Mouse (Mus musculus) hindbrain, embryonic 11.5 days (tissue): ENCODE results near the gene Pex10. TPM values are rescaled to one million over a fixed set of nuclear protein-coding genes. Genes with fewer than 3 reads are reported as not detected.

Experiments used
- ATAC-seq: fragments of 200-750 bp; cut with Nextera tagmentation; 2 replicates; pipeline ENCODE4 v1.8.0; 2017; ENCODE audit warnings: mild to moderate bottlenecking, moderate TSS enrichment, moderate library complexity; ENCODE audit not compliant: low FRiP score
- DNase-seq: peaks from one replicate; pipeline ENCODE4 v3.0.0-alpha.2; 2015; ENCODE audit warnings: low spot score
- H3K27ac ChIP-seq: fragments of 300-500 bp; sonication (generic); 2 replicates; pipeline ENCODE4 v1.5.1; 2014; ENCODE audit warnings: mild to moderate bottlenecking, low read depth, low read length
- H3K27me3 ChIP-seq: fragments of 300-500 bp; sonication (generic); 2 replicates; pipeline ENCODE4 v1.6.1; 2014; ENCODE audit warnings: mild to moderate bottlenecking, low read length, moderate library complexity, mixed read lengths; ENCODE audit not compliant: control insufficient read depth, insufficient read depth
- H3K36me3 ChIP-seq: fragments of 300-500 bp; sonication (generic); 2 replicates; pipeline ENCODE4 v1.6.1; 2014; ENCODE audit warnings: mild to moderate bottlenecking, low read length, moderate library complexity, mixed read lengths; ENCODE audit not compliant: control insufficient read depth, insufficient read depth
- H3K4me1 ChIP-seq: fragments of 300-500 bp; sonication (generic); replicated peaks from 2 replicates; pipeline ENCODE4 v1.6.1; 2014; ENCODE audit warnings: low read length, mixed read lengths; ENCODE audit not compliant: control insufficient read depth, insufficient read depth
- H3K4me2 ChIP-seq: fragments of 300-500 bp; sonication (generic); replicated peaks from 2 replicates; pipeline ENCODE4 v1.6.1; 2014; ENCODE audit warnings: mild to moderate bottlenecking, low read depth, low read length
- H3K4me3 ChIP-seq: fragments of 300-500 bp; sonication (generic); 2 replicates; pipeline ENCODE4 v1.5.1; 2014; ENCODE audit warnings: low read depth, low read length
- H3K9ac ChIP-seq: fragments of 300-500 bp; sonication (generic); 2 replicates; pipeline ENCODE4 v1.6.1; 2014; ENCODE audit warnings: low read depth, low read length
- H3K9me3 ChIP-seq: fragments of 300-500 bp; sonication (generic); 2 replicates; pipeline ENCODE4 v1.6.1; 2016; ENCODE audit warnings: low read length; ENCODE audit not compliant: control insufficient read depth
- WGBS: fragments of 180-500 bp; shearing (Covaris S2); extraction: QIAGEN DNeasy Blood & Tissue Kit; methylation state at CpG from one replicate; pipeline ENCODE4 v1.1.7; 2014; 5-methylcytosine and 5-hydroxymethylcytosine counted together
- polyA plus RNA-seq: library from polyadenylated mRNA; unstranded; fragments of >200 nt; fragmentation: Nextera tagmentation; extraction: Ambion mirVana; gene quantifications from 2 replicates; pipeline ENCODE4 v1.2.1, GENCODE M21; 2014

Pex10 gene
- 5.6 and 7.8 TPM in 2 replicates for polyA plus RNA-seq

DNA sequence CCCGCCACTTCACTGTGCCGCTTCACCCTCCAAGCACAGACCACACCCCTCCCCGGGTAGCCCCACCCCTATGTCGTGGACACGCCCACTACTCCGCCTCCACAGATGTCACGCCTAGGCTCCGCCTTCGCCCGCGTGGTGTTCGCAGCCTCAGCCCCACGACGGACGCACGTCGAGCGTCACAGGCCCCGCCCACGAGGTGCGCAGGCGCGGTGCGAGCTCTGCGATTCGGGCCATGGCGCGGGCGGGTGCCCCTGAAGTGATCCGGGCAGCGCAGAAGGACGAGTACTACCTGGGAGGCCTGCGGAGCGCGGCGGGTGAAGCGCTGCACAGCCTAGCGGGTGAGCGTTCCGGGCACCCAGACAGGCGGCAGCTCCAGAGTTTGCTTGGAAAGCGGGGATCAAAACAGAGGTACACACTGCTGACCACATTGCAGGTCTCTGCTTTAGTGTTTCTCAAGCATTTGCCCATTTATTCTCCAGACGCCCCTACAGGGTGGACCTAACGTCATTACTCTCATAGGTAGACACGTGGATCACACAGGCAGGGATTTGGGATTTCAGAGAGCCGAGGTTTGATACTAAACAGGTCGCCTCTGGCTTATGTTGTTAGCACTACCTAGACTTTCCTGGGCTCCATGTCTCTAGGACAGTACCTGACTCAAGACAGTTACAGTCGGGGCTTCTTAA lies at the start of gene Pex10:
Pex10 (plus strand) TSS at position 183 of the 689 bp plus-strand sequence.
- H3K4me3 ChIP-seq: peak within 1 kb of the TSS; percentile 59
- no peaks in the 10 kb centered on the region for H3K9me3 ChIP-seq
- peak; percentile 91 for ATAC-seq
- under 1% methylated on average over 48 of the region's 48 CpGs for WGBS
- H3K9ac ChIP-seq: peak within 1 kb of the TSS; percentile 80
- H3K4me2 ChIP-seq: peak within 1 kb of the TSS; percentile 61
- no peaks in the 10 kb centered on the region; the same call in 1 of the 2 replicates for H3K4me1 ChIP-seq
- no peaks in the 10 kb centered on the region for H3K27me3 ChIP-seq
- H3K27ac ChIP-seq: peak within 1 kb of the TSS; percentile 25; the same call in 1 of the 2 replicates
- peaks cover 10% of the 10 kb centered on the region for H3K36me3 ChIP-seq
- peak; percentile 99 for DNase-seq

GRCm38 (mm10) chr4:155017253-155017878 lies 49.5 kb upstream of the Pex10 start:
- 70% methylated on average over 11 of the region's 11 CpGs for WGBS
- Histone ChIP-seq H3K4me3 (no peak overlapping the region), H3K9ac (no peak overlapping the region), H3K27ac (no peak overlapping the region), H3K27me3 (no peaks in the 10 kb centered on the region), H3K4me1 (peaks cover 16% of the 10 kb centered on the region), H3K9me3 (no peaks in the 10 kb centered on the region), H3K4me2 (no peak overlapping the region), H3K36me3 (no peaks in the 10 kb centered on the region)
- DNase-seq (no peak), ATAC-seq (no peak)

DNA sequence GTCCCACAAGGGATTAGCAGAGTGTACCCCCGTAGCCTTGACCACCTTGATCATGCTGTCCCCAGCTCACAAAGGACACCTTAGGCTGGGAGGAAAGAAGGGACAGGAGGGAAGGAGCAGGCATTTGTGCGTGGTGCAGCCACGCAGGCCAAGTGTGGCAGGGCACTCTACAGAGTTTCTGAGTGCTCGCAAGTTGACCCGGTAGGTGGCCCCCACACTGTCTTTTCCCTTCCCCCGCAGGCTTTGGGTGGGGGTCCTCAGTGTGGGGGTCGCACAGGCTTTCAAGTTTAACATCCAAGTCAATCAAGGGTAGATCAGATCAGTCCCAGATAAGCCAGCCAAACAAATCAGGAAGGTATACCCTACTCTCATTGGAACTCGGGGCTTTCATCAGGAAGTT lies 48.8 kb upstream of the Pex10 start:
- Histone ChIP-seq H3K27me3 (no peaks in the 10 kb centered on the region), H3K4me1 (peaks cover 16% of the 10 kb centered on the region)
- 70% methylated on average over 8 of the region's 8 CpGs for WGBS

GRCm38 (mm10) chr4:155018601-155019335 lies 48.0 kb upstream of the Pex10 start:
- no peak overlapping the region for H3K27ac ChIP-seq
- H3K9ac ChIP-seq: peak overlapping the region; percentile 19; the same call in 1 of the 2 replicates

More for the DNA sequence above, 48.8 kb upstream of the Pex10 start:
- H3K9me3 ChIP-seq: no peaks in the 10 kb centered on the region
- no peak for ATAC-seq
- DNase-seq: no peak
- no peak overlapping the region for H3K27ac ChIP-seq
- no peaks in the 10 kb centered on the region for H3K36me3 ChIP-seq
- H3K9ac ChIP-seq: no peak overlapping the region
- H3K4me3 ChIP-seq: no peak overlapping the region
- H3K4me2 ChIP-seq: no peak overlapping the region

GRCm38 (mm10) chr4:155019336-155019847 lies 47.4 kb upstream of the Pex10 start:
- H3K36me3 ChIP-seq: no peaks in the 10 kb centered on the region
- ATAC-seq (peak; percentile 36), DNase-seq (peak; percentile 58)
- peak overlapping the region; percentile 6; the same call in 1 of the 2 replicates for H3K4me3 ChIP-seq
- H3K4me2 ChIP-seq: peak overlapping the region; percentile 32
- H3K9ac ChIP-seq: peak overlapping the region; percentile 19; the same call in 1 of the 2 replicates
- H3K27ac ChIP-seq: no peak overlapping the region
- WGBS: 0% methylated on average over 10 of the region's 10 CpGs
- no peaks in the 10 kb centered on the region for H3K27me3 ChIP-seq
- H3K4me1 ChIP-seq: peaks cover 16% of the 10 kb centered on the region
- H3K9me3 ChIP-seq: no peaks in the 10 kb centered on the region

More at GRCm38 (mm10) chr4:155018601-155019335, 48.0 kb upstream of the Pex10 start:
- no peaks in the 10 kb centered on the region for H3K27me3 ChIP-seq
- H3K4me2 ChIP-seq: peak overlapping the region; percentile 32
- peaks cover 16% of the 10 kb centered on the region for H3K4me1 ChIP-seq
- no peaks in the 10 kb centered on the region for H3K9me3 ChIP-seq
- H3K36me3 ChIP-seq: no peaks in the 10 kb centered on the region
- H3K4me3 ChIP-seq: peak overlapping the region; percentile 6; the same call in 1 of the 2 replicates
- ATAC-seq (peak; percentile 31), DNase-seq (peak; percentile 71)
- WGBS: 6% methylated on average over 15 of the region's 15 CpGs

DNA sequence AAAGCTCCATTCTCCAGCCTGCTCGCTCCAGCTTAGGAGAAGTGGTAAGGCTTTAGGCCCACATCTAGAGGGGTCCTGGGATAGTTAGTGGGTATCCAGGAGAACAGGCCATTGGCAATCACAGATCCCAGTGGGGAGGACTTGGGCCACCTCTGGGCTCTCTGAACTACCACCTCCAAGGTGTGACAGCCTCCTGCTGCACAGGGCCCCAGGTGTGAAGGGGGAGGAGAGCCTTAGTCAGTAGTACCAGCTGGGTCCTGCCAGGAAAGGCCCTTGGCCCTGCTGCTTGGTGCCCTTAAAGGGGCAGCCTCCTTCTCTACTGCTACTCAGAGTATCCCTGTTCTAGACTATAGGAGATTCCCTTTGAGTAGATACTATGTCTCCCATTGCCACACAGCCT lies 46.7 kb upstream of the Pex10 start:
- Histone ChIP-seq H3K4me1 (peaks cover 16% of the 10 kb centered on the region), H3K27ac (no peak overlapping the region), H3K27me3 (no peaks in the 10 kb centered on the region), H3K36me3 (no peaks in the 10 kb centered on the region), H3K9me3 (no peaks in the 10 kb centered on the region), H3K9ac (no peak overlapping the region), H3K4me2 (no peak overlapping the region), H3K4me3 (no peak overlapping the region)
- WGBS: 55% methylated on average over 1 of the region's 1 CpGs
- ATAC-seq: no peak
- DNase-seq: no peak

DNA sequence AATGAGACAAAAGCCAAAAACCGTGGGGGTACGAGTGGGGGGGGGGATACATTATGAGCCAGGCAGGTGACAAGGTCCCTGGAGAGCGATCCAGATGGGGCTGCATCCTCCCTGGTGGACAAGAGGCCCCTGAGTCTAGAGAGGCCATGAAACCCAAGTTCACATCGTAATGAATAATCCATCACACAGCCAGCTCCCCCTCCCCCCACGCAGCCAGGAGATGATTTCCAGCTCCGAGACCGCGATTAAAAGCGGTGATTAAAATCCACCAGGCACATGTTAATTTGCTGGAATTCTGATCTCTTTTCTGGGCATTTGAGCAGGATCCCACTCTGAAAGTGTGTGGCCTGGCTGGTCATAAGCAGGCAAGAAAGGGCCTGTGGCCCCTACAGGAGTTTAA lies 46.0 kb upstream of the Pex10 start:
- WGBS: 65% methylated on average over 9 of the region's 9 CpGs
- DNase-seq: no peak
- H3K9me3 ChIP-seq: no peaks in the 10 kb centered on the region
- no peak for ATAC-seq
- H3K9ac ChIP-seq: no peak overlapping the region
- no peaks in the 10 kb centered on the region for H3K36me3 ChIP-seq
- H3K4me2 ChIP-seq: no peak overlapping the region
- no peak overlapping the region for H3K27ac ChIP-seq
- peaks cover 16% of the 10 kb centered on the region for H3K4me1 ChIP-seq
- H3K27me3 ChIP-seq: no peaks in the 10 kb centered on the region
- no peak overlapping the region for H3K4me3 ChIP-seq

- Histone ChIP-seq H3K36me3 (no peaks in the 10 kb centered on the region), H3K27ac (no peak overlapping the region), H3K4me3 (no peak overlapping the region), H3K4me2 (no peak overlapping the region), H3K9ac (no peak overlapping the region), H3K27me3 (no peaks in the 10 kb centered on the region), H3K9me3 (no peaks in the 10 kb centered on the region), H3K4me1 (peaks cover 14% of the 10 kb centered on the region)
- 74% methylated on average over 7 of the region's 7 CpGs for WGBS
- DNase-seq (no peak), ATAC-seq (no peak)
Measured at GRCm38 (mm10) chr4:155022228-155022855, 44.5 kb upstream of the Pex10 start.
